Mouse (Mus musculus) A20 (cell line): Measurements from ENCODE around the gene Cant1.
"Not testable (repeated sequence)": the region's sequence is repeated elsewhere in the genome, so short reads cannot be mapped to it uniquely, and the experiment has no call there.

Source experiments
- DNase-seq: peaks from one replicate; pipeline ENCODE4 v3.0.0-alpha.2; 2011; ENCODE audit warnings: low read depth, low spot score

The Cant1 gene

DNA sequence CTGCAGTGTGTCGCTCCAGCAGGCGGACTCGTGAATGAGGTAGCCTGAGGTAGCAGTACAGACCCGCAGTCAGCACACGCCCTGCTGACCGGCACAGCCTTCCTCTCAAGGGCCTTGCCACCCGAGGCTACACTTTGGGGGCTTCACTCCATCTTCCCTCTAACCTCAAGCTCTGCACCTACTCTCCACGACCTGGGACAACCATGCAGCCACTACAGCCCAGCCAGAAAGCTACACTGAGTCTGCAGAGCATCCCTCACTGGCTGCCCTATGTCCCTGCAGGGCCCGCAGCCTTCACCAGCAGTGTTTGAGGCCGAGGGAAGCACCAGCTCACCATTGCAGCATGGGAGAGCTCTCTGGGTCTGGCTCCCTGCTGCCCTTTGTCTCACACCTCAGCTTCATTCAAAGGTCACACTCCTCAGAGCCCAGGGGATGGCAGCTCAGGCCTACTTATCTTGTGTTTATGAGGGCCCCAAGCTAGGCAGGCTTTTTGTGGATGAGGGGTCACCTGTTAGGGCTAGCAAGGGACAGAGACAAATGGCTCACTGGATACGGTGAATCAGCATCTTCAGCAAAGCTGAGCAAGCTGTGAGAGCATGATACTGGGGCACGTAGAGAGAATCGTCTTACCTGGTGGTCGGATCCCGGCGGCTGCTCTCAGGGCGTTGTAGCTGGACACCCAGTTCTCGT, 10.7 kb downstream of the Cant1 start:
- DNase-seq, result no peak

DNA sequence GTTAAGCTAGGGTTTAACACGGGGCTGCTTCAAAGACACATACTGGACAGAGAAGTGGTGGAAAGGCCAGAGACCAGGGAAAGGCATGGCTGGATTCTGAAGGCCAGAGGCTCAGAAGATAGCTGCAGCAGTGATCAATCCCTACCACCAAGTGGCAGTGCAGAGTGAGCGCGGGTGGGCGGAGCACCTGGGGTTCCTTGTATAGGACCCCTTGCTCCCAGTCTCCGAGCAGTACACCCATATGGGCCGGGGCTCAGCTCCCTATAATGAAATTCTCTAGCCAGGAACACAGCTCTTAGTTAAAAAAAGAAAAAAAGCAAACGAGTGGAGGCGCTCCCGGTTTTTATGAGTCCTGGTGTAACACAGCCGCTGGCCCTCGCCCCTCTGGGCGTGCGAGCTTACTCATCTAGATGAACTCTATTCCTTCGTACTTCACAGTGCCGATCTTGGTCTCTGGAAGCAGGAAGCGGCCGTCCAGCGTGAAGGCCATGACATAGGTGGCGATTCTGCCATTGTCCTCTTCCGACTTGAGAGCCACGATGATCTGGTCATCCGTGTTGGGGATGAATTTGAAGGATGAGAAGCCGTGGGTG, 11.5 kb downstream of the Cant1 start:
- DNase-seq, result no peak

DNA sequence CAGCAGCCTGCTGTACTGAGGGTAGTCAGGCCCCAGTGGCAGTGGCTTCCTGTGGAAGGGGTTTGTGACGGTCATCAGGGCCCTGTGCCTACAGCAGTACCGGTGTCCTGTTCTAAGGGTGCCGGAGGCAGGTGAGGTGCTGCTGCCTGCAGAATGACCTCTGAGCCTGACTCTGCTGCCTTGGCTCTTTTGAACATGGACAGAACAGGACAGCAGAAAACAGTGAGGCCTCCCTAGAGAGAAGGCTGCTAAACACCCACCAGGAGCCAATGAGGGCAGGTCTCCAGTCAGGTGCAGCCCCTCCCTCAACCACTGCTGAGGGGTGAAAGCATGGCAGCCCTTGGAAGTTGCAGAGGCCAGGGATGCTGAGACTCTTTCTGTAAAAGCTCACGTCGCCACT, 12.4 kb downstream of the Cant1 start:
- no peak for DNase-seq

DNA sequence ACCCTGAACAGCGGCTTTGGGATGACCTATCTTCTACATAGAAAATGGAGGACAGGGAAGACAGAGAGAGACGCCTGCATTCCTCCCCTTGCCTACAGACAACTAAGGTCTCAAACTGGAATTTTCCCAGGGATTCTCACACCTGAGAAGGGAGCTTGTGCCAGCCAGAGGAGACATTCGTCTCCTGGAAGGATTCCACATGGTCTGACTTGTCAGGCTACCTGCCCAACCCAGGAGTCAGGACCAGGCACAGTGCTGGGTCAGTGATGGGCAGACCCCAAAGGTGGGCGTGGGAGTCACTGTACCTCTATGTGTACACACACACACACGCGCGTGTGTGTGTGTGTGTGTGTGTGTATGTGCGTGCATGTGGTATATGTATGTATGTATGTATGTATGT, 13.6 kb downstream of the Cant1 start:
- no peak for DNase-seq

DNA sequence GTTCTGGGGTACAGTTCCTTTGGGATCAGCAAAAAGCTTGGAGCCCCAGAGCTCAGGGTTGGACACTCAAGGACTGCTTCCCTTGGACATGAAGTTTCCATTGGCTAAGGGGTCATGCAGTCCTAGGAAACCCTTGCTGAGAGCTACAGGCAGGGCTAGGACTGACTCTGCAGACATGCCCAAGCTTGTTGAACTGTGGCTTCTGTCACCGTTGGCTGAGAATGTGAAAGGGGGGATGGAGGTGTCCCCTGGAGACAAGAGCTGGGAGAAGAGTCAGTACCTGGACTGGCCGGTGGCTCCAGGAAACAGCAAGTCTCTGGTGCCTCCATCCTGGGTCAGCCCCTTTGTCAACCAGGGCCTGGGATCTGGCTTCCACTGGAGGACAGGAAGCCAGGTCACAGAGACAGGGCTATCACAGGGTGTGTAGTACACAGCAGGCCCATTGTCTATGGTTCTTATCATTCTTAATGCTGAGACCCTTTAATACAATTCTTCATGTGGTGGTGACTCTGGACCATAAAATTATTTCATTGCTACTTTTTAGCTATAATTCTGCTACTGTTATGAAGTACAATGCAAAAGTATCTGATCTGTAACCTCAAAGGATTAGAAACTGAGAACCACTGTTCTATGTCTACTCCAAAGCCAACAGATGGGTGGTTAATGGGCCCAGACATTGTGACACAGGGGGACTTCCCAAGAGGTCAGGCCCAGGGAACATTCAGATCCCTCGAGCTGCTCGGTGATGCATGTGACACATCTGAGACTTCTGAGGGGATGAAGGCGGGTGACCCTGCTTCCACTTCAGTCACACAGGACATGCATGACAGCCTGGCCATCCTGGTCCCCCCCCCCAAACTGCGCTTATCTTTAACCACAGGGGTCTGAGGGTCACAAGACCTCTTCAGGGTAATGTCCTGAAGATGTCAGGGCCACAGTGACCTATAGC, 14.7 kb downstream of the Cant1 start:
- DNase-seq, result peak; percentile 54

DNA sequence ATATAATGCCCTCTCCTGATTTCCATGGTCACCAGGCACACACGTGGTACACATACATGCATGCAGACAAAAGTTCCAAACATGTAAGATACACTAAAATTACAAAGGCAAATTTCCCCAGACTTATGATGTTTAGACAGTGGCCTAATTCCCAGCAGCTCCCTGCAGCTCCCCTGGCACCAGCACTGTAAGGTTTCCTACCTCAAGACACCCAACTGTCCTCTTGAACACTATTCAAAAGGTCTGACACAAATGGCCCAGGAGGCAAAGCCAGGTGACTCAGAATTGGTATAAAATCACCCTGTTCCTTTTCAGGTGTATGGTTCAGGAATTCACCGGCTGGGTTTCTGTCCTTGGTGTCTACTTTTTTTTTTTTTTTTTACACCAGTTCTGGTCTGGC, 15.7 kb downstream of the Cant1 start:
- no peak for DNase-seq

DNA sequence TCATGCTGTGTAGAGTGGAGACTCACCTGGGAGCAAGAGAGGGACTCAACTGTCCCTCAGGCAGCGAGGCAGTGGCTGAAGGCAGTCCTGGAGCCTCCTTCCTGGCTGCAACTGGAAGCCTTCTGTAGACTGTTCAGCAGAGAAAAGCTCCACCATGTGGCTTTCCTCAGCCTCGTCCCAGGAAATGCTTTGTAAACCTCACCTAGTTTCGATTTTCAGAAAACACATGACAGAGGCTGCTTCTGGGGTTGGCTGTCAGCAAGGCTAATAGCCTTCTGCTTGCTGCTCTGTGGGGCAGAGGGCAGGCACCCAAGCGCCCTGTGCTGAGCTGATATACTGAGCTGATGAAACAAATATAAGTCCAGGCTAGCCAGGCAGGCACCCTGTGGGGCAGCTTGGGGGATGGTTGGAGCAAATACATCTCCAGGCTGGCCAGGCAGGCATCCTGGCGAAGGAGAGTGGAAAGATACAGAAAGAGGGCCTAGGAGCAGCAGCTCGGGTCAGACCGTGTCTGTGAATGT, 17.1 kb downstream of the Cant1 start, which contains the start of gene Lgals3bp:
Lgals3bp (minus strand) TSS at position 333 of the 521 bp plus-strand sequence.
- no peak for DNase-seq

DNA sequence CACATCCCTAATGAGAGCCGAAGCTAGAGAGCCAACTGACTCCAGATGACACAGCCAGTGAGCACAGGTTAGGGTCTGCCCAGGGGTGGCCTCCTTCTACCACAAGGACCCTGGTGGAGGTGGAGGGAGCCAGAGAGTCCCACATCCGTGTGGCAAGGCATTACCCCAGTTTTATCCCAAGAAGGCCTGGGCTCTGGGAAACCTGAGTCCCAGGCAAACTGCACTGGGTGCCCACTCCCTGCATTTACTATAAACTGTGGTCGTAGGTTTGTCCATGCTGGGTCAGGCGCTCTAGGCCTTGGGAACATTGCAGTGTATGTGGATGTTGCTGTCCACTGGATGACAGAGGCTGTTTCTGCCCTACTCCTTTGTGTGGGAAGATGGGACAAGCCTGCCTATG, 17.7 kb downstream of the Cant1 start:
- DNase-seq, result no peak

DNA sequence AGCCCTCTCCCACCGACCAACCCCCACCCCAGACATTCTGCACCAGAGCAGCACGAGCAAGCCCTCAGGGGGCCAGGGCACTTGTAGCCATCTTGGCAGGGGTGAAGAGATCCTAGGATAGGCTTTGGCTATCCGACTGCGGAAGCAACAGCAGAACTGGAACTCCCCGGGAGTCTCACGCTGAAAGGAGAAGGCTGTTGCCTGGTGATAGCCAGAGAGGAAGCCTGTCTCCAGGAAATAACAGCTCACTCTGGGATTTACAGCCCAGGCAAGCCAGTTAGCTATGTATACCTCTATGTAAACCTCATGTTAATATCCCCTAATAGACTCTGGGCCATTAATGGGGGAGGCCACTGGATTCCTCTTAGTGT, 18.3 kb downstream of the Cant1 start:
- DNase-seq, result no peak

DNA sequence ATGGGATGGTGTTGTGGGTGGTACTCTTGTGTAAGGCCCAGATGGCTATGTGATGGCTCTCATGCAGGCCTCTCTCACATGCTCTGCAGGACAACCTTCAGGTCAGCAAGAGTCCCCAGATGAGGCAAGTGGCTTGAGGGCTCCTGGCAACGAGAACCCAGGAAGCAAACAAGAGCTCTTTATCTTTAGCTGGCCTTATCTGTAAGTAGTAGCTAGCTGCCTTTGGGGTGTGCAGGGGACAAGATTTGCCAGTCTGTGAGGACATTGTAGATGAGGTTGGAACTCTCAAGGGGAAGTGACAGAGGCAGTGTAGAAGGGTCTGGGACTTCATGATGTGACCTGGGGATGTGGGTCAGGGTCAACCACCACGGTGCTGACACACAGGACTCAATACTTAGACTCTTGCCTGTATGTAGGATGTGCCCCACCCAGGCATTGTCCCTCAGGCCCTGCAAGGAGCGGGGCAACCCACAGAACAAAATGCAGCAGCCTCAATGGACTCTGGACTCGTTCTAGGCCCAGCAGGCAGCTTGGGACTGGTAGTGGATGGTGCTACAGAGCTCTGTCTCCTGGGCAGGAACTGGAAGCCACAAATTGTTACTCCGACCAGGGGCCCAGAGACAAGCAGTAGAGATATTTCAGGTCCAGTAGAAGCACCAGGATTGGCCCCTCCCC, 18.9 kb downstream of the Cant1 start:
- DNase-seq, result no peak

DNA sequence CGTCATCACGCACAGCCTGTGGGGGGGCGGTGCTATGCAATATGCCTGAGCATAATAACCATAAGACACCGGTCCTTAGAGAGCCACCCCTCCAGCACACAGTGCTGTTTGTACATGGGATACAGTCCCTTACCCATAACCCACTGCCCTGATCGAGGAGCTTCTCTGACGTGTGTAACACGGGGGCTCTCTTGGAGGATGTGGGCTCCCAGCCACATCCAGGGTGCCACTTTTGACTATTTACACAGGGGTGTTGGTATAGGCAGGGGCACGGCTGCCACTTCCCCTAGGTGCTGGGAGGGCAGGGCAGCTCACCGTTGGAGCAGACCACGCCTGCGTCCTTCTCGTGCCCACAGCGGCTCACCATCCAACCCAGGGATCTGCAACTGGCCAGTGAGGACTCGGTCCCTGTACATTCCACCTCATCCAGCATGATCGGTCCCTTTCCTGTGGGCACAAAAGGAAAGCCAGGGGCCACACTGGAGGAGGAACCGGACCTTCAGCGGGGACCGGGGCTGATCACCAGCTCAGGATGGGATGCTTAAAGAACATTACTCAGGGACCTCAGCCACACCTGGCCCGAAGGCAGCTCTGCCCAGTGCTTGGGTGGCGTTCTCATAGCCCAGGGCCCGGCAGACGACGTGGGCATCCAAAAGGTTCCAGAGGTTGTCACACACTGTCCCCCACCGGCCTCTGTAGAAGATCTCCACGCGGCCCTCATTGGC, 20.9 kb downstream of the Cant1 start:
- DNase-seq, result no peak

DNA sequence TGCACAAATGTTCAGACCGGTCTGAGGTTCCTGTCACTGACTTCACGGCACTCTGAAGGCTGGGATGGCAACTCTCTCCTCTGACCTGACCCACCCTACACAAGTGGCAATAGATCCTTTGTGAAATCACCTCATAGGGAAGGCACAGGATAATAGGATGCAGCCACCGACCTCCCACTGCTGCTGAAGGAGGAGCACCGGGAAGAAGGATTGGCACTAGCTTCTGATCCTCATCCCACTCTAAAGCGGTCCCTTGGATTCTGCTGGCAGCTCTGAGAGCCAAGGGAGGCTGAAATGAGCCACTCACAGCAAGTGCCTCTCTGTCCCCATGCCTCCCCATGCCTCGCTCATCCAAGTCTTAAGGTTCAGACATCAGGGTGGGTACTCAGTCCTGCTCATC, 24.3 kb downstream of the Cant1 start:
- DNase-seq, result no peak

DNA sequence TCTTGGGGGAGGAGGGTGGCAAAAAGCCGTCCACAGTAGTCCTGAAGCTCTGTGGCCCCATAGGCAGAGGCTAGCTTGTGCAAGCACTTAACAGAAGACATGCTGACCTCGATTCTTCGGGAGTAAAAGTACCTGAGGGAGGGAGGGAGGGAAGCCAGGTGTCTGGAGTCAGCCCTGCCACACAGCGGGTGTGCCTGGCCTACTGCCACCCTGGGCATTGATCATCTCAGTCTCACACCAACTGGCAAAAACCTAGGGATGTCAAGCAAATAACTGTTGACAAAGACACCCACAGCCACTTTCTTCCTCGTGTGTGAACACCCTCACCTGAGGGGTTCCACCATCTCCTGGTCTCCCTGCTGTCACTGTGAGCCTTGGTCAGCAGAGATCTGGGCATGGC, 24.9 kb downstream of the Cant1 start:
- DNase-seq, result no peak

DNA sequence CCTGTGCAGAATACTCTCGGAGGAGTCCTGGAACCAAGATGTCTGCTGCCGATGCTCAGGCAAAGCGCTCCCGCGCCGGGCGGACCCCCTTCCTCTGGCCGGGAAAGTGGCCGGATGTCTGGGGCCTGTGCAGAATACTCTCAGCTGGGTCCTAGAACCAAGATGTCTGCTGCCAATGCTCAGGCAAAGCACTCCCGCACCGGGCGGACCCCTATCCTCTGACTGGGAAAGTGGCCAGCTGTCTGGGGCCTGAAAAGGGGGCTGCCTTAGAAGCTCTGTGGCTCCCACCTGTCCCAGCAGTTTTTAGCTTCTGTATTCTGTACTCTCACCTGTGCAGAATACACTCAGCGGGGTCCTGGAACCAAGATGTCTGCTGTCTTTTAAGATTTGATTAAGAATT, 31.1 kb downstream of the Cant1 start:
- DNase-seq, result not testable (repeated sequence)

DNA sequence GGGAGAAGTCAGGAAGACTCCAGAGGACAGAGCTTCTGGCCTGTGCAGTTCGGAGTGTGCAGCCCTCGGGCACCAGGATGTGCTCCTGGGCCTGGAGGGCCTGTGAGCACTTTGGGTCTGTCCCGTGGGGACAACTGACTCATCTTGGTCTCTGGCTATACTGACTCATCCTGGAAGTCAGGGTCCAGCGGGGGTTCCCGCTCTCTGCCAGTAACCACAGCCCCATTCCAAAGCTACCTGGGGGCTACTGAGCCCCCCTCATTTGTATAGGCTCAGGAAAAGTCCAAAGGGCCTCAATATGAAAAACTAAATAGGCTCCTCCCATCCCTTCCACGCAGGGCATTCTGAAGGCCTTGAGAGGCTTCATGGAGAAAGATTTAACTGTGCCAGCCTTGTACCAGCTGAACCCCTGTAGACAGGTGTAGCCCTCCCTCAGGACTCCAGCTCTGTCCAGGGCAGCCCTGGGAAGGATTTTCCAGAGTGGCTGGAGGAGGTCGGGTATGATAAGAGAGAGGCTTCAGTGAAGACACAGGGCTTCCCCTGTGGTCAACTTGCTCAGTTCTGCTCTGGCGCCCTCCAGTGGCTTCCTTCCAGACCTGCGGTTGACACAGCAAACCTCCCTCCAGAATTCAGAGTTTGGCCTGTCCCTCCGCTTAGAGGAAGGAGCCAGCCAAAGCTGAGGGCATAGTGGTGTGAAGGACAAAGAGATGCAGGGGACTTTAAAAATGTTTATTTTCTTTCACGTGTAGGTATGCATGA, 39.5 kb downstream of the Cant1 start:
- DNase-seq, result peak; percentile 75

DNA sequence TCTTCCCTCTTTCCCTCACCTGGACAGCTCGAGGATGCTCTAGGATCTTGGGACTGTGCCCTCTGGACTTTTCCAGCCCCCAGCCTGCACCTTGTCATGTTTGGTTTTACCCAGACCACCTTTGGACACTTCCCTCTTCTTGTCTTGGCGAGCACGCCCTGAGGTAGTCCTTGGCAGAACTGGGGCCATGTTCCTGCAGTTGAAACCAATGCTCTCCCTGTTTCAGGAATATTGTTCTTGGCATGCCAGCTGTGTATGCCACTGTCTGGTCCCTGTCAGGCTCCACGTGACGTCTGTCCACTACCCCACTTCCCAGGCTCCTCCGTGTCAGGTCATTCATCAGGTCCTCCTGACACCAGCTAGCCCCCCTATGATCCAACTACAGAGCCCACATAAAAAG, 40.2 kb downstream of the Cant1 start:
- DNase-seq, result no peak

DNA sequence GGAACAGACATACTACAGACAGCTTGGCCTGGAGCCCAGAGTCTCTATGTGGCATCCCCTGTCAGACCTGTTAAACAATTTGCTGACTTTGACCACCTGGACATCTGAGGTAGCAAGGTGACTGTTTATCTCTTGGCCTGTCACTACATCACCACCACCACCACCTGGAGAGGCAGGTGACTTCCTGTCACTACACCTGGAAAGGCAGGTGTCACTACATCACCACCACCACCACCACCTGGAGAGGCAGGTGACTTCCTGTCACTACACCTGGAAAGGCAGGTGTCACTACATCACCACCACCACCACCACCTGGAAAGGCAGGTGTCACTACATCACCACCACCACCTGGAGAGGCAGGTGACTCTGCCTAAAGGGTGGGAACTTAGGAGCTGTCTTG, 42.6 kb downstream of the Cant1 start:
- DNase-seq, result not testable (repeated sequence)

DNA sequence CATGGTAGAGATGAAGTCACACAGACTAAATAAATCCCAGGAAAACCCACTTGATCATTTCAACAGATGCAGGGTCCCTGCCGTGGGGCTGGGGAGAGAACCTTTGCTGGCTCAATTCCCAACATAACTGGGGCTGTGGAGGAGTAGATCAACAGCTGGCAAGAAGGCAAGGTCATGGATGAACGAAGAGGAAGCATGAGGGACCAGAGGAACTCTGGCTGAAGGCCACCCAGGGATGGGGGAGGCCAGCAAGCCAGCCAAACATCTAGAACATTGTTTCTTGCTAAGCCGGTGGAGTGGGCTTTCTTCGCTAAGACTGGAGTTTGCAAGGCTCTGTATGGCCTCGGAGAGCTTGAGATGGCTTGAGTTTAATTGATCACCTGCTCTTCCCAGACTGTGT, 43.0 kb downstream of the Cant1 start:
- no peak for DNase-seq

DNA sequence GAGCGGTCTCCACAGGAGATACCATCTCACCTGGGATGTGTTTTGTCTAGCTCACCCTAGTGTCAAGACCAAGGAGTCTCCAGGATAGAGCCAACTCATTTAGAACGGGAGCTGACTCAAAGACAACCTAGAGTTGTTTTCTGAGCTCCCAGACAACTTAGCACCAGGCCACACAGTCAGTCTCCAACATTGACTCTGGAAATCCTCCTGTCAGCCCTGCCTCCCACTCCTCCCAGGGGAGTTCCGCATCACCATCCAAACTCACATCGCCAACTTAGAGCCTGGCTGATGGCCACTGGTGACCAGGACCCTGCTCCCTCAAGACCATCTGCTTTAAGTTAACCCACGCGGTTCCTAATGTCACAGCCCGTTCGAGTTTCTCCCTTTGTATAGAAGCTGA, 43.4 kb downstream of the Cant1 start:
- no peak for DNase-seq

DNA sequence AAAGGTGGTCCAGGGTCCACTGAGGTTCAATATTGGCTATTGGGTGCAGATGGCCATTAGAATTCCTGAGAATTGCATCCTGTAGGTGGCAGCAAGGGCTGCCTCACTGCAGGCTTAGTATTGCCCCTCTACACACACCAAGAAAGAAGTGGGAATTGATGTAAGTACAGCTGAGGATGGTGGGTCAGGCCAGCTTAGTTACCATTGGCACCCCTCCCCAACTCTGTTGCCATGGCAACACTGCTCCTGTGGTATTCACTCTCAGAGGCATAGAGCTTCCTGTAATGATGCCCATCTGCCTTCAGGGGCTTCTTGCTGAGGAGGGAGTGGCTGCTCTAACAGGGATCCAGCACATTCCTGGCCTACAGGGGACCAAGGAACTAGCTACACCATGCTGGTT, 43.9 kb downstream of the Cant1 start:
- no peak for DNase-seq
